Mouse (Mus musculus) liver, embryonic 15.5 days (tissue): ENCODE data around the gene Shc1. TPM values are rescaled to one million over a fixed set of nuclear protein-coding genes. Genes with fewer than 3 reads are reported as not detected.
A peak's percentile ranks its signal among the peaks of the same experiment; 100 is the strongest.

Experiments used
- ATAC-seq: fragments of 200-750 bp; cut with Nextera tagmentation; 2 replicates; pipeline ENCODE4 v1.8.0; 2017; ENCODE audit warnings: moderate number of reproducible peaks, mild to moderate bottlenecking, moderate library complexity; ENCODE audit not compliant: insufficient read depth
- H3K27ac ChIP-seq: fragments of 300-500 bp; sonication (generic); replicated peaks from 2 replicates; pipeline ENCODE4 v1.5.1; 2015; ENCODE audit warnings: mild to moderate bottlenecking, inconsistent platforms
- H3K27me3 ChIP-seq: fragments of 300-500 bp; sonication (generic); 2 replicates; pipeline ENCODE4 v1.6.1; 2015; ENCODE audit warnings: mild to moderate bottlenecking, inconsistent platforms
- H3K36me3 ChIP-seq: fragments of 300-500 bp; sonication (generic); replicated peaks from 2 replicates; pipeline ENCODE4 v1.6.1; 2015; ENCODE audit warnings: moderate library complexity, mild to moderate bottlenecking, inconsistent platforms
- H3K4me1 ChIP-seq: fragments of 300-500 bp; sonication (generic); replicated peaks from 2 replicates; pipeline ENCODE4 v1.6.1; 2015; ENCODE audit warnings: inconsistent platforms
- H3K4me2 ChIP-seq: fragments of 300-500 bp; sonication (generic); 2 replicates; pipeline ENCODE4 v1.6.1; 2015; ENCODE audit warnings: moderate library complexity, mild to moderate bottlenecking, inconsistent platforms
- H3K4me3 ChIP-seq: fragments of 300-500 bp; sonication (generic); replicated peaks from 2 replicates; pipeline ENCODE4 v1.5.1; 2015; ENCODE audit warnings: mild to moderate bottlenecking, inconsistent platforms
- H3K9ac ChIP-seq: fragments of 300-500 bp; sonication (generic); 2 replicates; pipeline ENCODE4 v1.6.1; 2015; ENCODE audit warnings: moderate library complexity, mild to moderate bottlenecking, inconsistent platforms
- H3K9me3 ChIP-seq: fragments of 300-500 bp; sonication (generic); replicated peaks from 2 replicates; pipeline ENCODE4 v1.6.1; 2016; ENCODE audit warnings: inconsistent platforms
- WGBS: fragments of 180-500 bp; shearing (Covaris S2); methylation state at CpG from one replicate; pipeline ENCODE4 v1.1.7; 2015; ENCODE audit warnings: mixed read lengths; ENCODE audit not compliant: insufficient replicate concordance; 5-methylcytosine and 5-hydroxymethylcytosine counted together
- polyA plus RNA-seq: library from polyadenylated mRNA; unstranded; fragments of >200 nt; fragmentation: Nextera tagmentation; extraction: Ambion mirVana; gene quantifications from 2 replicates; pipeline ENCODE4 v1.2.1, GENCODE M21; 2015

Shc1 gene
- polyA plus RNA-seq, 1 experiment from 2014 or later = 44.8 TPM

DNA sequence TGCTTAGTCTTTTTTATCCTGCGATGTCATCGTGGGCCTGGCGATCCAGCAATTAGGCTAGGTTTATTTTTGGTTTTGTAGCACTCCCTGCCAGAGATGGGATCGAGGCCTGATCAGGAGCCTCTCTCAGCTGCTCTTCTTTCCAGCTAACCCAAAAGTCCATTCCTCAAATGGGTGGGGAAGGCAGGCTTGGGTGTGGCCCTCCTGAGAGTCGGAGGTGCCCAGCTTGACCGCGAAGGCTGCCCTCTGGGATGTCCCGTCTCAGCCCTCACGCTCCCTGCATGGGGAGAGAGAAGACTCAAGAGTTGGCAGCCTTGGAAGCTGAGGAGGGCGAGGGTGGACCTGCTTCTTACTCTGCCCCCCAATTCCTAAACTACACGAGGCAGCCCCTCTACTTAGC is 16.3 kb downstream of the Shc1 start:
- no peak overlapping the region for H3K4me3 ChIP-seq
- no peaks in the 10 kb centered on the region for H3K9me3 ChIP-seq
- H3K36me3 ChIP-seq = peaks cover 30% of the 10 kb centered on the region
- no peaks in the 10 kb centered on the region for H3K27me3 ChIP-seq
- ATAC-seq = no peak
- H3K27ac ChIP-seq = no peak overlapping the region
- H3K4me2 ChIP-seq = no peak overlapping the region
- 76% methylated on average over 11 of the region's 11 CpGs for WGBS
- no peak overlapping the region for H3K9ac ChIP-seq
- peaks cover 46% of the 10 kb centered on the region for H3K4me1 ChIP-seq

DNA sequence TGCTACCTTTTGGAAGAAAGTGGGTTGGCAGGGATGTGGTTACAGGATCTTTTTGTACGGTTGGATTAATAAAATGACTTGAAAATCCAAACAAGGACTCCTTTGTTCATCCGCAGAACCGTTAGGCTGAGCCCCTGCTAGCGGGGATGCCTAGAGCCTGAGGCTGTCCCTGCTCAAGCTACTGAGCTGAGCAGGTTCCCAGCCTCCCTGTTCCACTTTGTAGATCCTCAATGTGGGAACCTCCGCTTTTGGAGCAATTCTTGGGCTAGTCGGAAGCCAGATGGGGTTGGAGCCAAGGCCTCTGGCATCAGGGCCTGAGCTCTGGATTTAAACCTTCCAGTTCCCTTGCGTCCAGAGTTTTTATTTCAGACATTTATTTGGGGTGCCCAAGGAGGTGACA is 16.8 kb downstream of the Shc1 start:
- ATAC-seq = no peak
- Histone ChIP-seq H3K9ac (no peak overlapping the region), H3K27ac (no peak overlapping the region), H3K36me3 (peaks cover 30% of the 10 kb centered on the region), H3K4me3 (no peak overlapping the region), H3K4me2 (no peak overlapping the region), H3K27me3 (no peaks in the 10 kb centered on the region), H3K9me3 (no peaks in the 10 kb centered on the region), H3K4me1 (peaks cover 41% of the 10 kb centered on the region)
- WGBS = 80% methylated on average over 7 of the region's 7 CpGs

DNA sequence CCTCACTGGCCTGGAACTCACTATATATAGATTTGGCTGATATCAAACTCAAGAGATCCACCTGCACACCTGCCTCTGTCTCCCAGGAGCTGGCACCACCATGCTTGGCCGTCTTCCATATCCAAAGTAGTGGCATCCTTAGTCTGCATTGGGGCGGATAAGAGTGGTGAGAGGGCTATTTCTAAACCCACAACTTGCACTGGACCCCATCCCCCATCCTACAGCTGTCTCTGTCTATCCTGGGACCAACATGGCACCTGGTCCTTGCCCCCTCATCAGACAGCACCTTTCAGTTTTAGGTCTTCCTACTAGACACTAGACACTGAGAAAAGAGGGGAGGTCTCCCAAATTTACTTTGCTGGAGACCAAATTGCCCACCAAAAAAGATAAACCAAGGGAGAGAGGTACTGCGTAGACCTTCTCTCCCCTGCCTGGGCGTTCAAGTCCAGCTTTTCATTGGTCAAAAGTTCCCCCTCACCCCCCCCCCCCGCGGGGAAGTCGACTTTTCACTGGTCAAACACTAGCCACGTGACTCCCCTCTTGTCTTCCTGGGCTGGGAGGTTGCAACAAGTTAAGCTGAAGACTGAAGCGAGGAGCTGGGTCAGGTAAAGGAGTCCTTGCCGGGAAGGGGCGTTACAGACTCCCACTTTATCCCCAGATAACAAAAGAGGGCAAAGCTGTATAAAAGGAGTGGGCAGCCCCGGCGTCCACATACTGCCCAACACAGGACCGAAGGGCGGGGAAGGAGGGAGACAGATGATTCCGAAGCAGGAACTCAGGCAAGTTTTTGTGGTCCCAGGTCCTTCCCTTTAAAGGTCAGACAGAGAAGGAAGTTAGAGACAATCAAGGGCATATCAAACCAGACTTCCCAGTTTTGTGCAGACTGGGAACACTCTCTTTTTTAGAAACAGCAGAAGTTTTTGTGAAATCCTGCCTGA is 18.2 kb downstream of the Shc1 start, which contains the start of gene Pbxip1:
Pbxip1 (plus strand) TSS at position 531 of the 938 bp plus-strand sequence.
- peak; percentile 72 for ATAC-seq
- Histone ChIP-seq H3K36me3 (peaks cover 30% of the 10 kb centered on the region), H3K4me3 (peak within 1 kb of the TSS; percentile 57), H3K9ac (peak within 1 kb of the TSS; percentile 51), H3K27me3 (no peaks in the 10 kb centered on the region), H3K4me1 (peaks cover 31% of the 10 kb centered on the region), H3K9me3 (no peaks in the 10 kb centered on the region), H3K4me2 (peak within 1 kb of the TSS; percentile 68), H3K27ac (peak within 1 kb of the TSS; percentile 56)
- WGBS = 5% methylated on average over 16 of the region's 16 CpGs

DNA sequence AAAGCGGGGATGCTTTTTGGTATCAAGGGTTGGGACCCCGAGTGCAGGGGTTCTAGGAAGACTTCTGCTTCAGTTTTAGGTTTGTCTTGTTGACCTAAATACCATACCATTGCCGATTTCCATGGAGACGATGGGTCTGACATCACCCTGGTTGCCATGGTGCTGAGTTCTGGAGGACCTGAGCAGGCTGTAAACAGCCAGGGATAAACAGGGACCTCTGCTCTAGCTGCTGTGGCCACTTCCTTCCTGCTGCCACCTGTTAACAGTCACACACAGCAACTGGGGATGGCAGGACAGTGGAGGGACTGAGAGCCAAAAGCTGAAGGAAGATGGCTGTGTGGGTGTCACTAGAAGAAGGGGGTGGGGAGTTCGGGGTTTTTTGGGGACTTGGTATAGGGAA is 19.0 kb downstream of the Shc1 start:
- peak overlapping the region; percentile 68 for H3K4me2 ChIP-seq
- H3K27me3 ChIP-seq = no peaks in the 10 kb centered on the region
- peak overlapping the region; percentile 56 for H3K27ac ChIP-seq
- 14% methylated on average over 5 of the region's 5 CpGs for WGBS
- H3K4me1 ChIP-seq = peaks cover 28% of the 10 kb centered on the region
- peak overlapping the region; percentile 51 for H3K9ac ChIP-seq
- peak overlapping the region; percentile 57 for H3K4me3 ChIP-seq
- H3K9me3 ChIP-seq = no peaks in the 10 kb centered on the region
- peak; percentile 12; the same call in 1 of the 2 replicates for ATAC-seq
- H3K36me3 ChIP-seq = peaks cover 27% of the 10 kb centered on the region

DNA sequence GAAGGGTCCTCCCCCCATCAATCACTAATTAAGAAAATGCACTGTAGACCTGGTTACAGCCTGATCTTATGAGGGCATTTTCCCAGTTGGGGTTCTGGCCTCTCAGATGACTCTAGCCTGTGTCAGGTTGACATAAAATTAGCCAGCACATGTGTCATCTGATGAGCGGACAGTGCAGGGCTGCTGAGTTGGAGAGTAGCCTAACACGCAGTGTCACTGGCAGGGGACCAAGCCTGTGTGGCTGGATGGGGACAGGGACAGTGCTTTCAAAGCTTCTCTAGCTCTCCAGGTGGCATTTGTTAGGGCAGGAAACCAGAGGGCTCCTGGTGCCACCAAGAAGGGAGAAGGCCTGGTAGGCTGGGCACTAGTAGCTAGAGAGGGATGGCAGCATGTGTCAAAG is 22.4 kb downstream of the Shc1 start:
- H3K27me3 ChIP-seq = no peaks in the 10 kb centered on the region
- no peaks in the 10 kb centered on the region for H3K9me3 ChIP-seq
- ATAC-seq = no peak
- no peak overlapping the region for H3K4me2 ChIP-seq
- H3K36me3 ChIP-seq = 0 out of 2 replicates have a peak, but pooled peaks cover 6% of the 10 kb centered on the region
- 84% methylated on average over 2 of the region's 2 CpGs for WGBS
- no peak overlapping the region for H3K27ac ChIP-seq
- H3K4me3 ChIP-seq = no peak overlapping the region
- no peak overlapping the region for H3K9ac ChIP-seq
- peaks cover 26% of the 10 kb centered on the region for H3K4me1 ChIP-seq

DNA sequence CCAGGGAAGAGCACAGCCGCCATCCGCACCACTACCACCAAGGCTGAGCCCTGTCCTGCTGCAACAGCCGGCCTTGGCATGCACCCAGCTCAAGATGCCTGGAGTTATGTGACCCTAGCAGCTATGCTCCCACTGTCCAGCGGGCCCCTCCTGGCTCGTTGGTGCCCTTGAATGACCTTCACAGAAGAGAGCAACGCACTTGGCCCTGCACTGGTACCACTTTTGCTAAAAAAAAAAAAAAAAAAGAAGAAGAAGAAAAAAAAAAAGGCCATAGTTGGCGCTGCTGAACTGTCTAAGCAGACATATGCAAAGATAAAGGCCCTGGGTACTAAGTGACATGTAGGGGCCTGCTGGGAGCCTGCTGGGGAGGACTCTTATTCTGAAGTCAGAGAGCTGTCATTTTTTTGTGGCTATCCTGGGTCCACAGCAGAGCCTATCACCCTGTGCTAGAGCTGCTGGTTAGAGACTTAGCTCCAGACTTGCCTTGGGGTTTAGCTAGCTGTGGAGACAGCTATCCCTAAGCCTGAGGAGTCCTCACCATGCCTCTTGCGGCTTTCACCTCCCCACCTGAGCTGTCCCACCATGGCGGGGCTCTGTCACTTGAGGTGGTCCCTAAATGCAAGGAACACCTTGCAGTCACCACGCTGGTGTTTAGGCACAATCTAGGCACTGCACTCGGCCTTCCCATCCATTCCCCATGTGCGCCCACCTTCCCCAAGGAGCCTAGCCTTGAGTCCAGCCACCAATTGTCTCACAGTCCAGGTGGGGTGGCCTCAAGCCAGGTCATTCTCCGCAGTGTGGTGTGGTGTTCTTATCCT is 30.7 kb downstream of the Shc1 start:
- Histone ChIP-seq H3K4me2 (peak overlapping the region; percentile 54), H3K4me3 (peak overlapping the region; percentile 22), H3K4me1 (peaks cover 30% of the 10 kb centered on the region), H3K27ac (peak overlapping the region; percentile 58), H3K9me3 (no peaks in the 10 kb centered on the region), H3K9ac (peak overlapping the region; percentile 27; the same call in 1 of the 2 replicates), H3K36me3 (0 out of 2 replicates have a peak, but pooled peaks cover 4% of the 10 kb centered on the region), H3K27me3 (no peaks in the 10 kb centered on the region)
- WGBS = 35% methylated on average over 13 of the region's 13 CpGs
- peak; percentile 79 for ATAC-seq

DNA sequence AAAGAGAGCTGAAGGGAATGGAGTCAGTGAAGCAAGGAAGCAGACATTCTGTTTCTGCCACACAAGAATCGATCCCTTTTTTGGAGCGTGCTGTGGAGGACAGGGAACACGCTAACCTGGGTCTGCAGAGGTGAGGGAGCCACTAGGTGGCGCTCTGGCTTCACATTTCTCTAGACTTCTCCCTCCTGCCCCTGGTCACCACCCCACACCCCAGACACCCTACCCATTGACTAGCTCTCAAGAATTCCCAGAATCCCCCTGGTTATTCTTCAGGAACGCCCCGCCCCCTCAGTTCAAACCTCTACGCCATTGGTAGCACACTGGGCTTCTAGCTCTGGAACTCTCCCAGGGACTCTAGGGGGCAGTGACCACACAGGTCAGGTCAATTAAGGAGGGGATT is 31.3 kb downstream of the Shc1 start:
- H3K27ac ChIP-seq = peak overlapping the region; percentile 58
- 0 out of 2 replicates have a peak, but pooled peaks cover 4% of the 10 kb centered on the region for H3K36me3 ChIP-seq
- ATAC-seq = peak; percentile 73
- no peaks in the 10 kb centered on the region for H3K9me3 ChIP-seq
- 11% methylated on average over 7 of the region's 7 CpGs for WGBS
- H3K4me2 ChIP-seq = peak overlapping the region; percentile 54
- no peaks in the 10 kb centered on the region for H3K27me3 ChIP-seq
- H3K9ac ChIP-seq = peak overlapping the region; percentile 27; the same call in 1 of the 2 replicates
- peaks cover 30% of the 10 kb centered on the region for H3K4me1 ChIP-seq
- H3K4me3 ChIP-seq = peak overlapping the region; percentile 22

DNA sequence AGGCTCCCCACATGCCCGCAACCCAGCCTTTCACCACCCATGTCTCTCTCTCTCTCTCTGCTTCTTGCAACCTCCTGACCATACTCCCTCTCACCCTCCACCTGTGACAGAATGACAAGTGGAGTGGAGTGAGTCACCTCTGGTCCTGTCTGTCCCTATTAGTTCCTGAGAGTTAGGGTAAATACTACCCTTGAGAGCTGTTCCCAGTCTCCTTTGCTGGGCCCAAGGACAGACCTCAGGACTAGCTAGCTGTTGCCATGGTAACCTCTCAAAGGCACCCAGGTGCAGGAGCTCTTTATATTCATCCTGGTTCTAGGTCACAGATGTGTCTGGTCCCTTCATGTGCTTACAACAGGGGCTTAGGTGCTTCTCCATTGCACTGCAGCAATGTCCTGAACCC is 33.7 kb downstream of the Shc1 start:
- Histone ChIP-seq H3K36me3 (no peaks in the 10 kb centered on the region), H3K4me1 (peaks cover 34% of the 10 kb centered on the region), H3K4me3 (no peak overlapping the region), H3K9me3 (no peaks in the 10 kb centered on the region), H3K27me3 (no peaks in the 10 kb centered on the region), H3K27ac (no peak overlapping the region), H3K4me2 (no peak overlapping the region), H3K9ac (no peak overlapping the region)
- 69% methylated on average over 1 of the region's 1 CpGs for WGBS
- ATAC-seq = no peak

DNA sequence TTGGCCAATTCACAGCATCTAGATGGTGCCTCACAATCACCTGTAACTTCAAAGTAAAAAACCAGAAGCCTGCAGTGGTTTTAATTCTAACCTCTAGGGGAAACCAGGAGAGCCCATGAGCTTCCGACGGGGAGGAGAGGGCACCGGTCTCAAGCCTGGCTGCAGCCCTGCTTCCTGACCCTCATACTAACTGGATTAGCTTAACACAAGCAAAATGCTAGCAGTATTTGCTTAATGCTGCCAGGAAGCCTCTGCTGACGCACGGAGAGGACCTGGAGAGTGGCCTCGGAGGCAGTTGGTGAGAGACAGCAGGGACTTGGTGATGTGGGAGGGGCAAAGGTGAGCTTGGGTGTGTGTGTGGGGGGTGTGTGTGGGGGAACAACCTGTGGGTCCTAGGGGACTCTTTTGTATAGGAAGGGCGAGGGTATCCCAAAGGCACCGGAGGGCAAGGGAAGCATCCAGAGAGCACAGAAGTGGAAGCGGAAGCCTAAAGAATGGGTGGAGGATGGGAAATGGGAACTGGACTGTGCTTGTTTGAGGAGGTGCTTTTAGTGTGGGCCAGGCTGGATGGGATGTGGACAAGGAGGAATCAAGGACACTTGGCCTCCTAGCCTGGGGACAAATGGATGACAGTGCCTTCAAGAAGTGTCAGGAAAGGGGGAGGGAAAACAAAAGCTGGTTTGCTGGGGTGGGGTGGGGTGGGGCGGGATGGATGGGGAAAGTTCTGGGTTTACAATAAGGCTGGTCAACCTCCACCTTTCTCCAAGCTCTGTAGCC is 36.3 kb downstream of the Shc1 start, which contains the start of gene Pmvk:
Pmvk (plus strand) TSS at position 141 of the 777 bp plus-strand sequence.
- Histone ChIP-seq H3K4me2 (no peak within 1 kb of the TSS), H3K9me3 (no peaks in the 10 kb centered on the region), H3K36me3 (no peaks in the 10 kb centered on the region), H3K27ac (no peak within 1 kb of the TSS), H3K4me1 (peaks cover 42% of the 10 kb centered on the region), H3K4me3 (no peak within 1 kb of the TSS), H3K27me3 (no peaks in the 10 kb centered on the region), H3K9ac (no peak within 1 kb of the TSS)
- WGBS = 67% methylated on average over 10 of the region's 10 CpGs
- ATAC-seq = no peak

DNA sequence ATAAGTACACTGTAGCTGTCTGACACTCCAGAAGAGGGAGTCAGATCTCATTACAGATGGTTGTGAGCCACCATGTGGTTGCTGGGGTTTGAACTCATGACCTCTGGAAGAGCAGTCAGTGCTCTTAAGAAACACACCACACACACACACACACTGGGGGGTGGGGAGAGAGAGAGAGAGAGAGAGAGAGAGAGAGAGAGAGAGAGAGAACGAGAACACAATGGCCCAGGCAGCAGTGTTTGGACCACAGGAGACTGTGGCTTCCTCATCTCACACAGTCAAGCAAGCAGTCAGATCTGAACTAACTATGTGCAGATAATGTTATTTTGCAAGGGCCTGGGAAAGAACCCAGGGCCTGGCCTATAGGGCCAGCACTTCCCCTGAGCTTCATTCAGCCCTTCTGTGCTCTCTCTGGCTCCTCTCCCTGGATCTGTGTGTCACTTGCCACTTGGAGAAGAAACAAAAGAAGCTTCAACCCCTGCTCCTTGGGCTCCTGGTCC is 37.6 kb downstream of the Shc1 start:
- H3K9ac ChIP-seq = no peak overlapping the region
- 43% methylated on average over 1 of the region's 1 CpGs for WGBS
- no peaks in the 10 kb centered on the region for H3K9me3 ChIP-seq
- no peak overlapping the region for H3K4me3 ChIP-seq
- ATAC-seq = no peak
- no peaks in the 10 kb centered on the region for H3K36me3 ChIP-seq
- no peak overlapping the region for H3K4me2 ChIP-seq
- no peak overlapping the region for H3K27ac ChIP-seq
- peaks cover 44% of the 10 kb centered on the region for H3K4me1 ChIP-seq
- H3K27me3 ChIP-seq = no peaks in the 10 kb centered on the region
